Mouse (Mus musculus): ENCODE results near the gene Chrm1. TPM values are rescaled to one million over a fixed set of nuclear protein-coding genes. Genes with fewer than 3 reads are reported as not detected.

Gene Chrm1
- total RNA-seq (2021), result not detected

DNA sequence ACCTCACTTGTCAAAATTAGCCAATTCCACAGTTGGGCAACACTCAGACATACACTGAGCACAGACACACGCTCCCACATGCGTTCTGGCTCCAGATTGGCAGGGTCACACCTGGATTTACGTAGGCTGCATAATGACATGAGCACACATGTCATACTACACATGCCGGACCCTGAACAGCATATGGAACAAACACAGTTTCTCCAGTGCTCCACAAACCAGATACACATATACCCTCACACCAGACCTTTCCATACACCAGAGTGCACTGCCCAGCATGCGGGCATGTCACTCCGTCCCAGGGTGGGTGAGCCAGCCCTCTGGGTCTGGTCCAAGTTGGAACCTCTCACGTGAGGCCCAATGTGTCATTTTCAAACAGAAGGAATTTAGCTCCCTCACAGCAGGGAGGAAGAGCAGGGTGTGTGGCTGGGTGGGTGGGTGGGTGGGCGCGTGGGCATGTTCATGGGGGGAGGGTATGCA, at the start of gene Chrm1:
TSS of gene Chrm1 (plus strand) at position 430 of the 480 bp plus-strand sequence.
- no peak for DNase-seq

DNA sequence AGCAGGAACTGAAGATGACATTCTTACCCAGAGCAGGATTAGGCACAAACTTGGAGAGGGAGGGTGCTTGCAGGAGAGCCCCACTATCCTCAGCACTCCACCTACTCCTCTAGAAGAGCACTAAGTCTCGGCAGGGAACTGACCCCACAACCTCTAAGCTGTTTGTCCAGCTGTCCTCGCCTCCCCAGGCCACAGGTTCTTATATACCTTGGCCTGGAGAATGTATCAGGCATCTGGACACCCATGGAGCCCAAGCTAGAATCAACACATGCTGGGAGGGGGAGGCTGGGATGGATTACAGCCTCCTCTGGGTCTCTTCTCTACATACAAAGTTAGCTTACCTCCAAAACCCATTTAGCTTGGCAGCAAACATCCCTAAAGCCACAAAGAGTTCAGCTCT, 49.2 kb upstream of the Chrm1 start:
- DNase-seq, result no peak

DNA sequence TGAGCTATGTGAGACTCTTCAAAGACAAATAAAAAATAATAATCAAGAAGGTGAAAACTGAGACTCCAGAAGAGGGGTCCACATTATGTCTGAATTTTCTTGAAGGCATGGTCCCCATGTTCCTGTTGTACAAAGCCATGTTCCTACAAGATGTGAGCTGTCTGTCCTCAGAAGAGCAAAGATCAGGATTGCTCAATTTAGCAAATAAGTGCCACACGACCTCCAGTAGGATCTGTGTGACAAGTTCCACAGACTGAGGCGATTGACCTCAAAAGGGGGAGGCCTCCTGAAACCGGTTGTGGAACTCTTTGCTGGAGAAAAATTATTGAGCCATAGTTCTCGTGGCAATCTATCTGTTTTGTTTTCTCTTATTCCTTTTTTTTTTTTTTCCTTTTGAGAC, 47.3 kb upstream of the Chrm1 start:
- no peak for DNase-seq

DNA sequence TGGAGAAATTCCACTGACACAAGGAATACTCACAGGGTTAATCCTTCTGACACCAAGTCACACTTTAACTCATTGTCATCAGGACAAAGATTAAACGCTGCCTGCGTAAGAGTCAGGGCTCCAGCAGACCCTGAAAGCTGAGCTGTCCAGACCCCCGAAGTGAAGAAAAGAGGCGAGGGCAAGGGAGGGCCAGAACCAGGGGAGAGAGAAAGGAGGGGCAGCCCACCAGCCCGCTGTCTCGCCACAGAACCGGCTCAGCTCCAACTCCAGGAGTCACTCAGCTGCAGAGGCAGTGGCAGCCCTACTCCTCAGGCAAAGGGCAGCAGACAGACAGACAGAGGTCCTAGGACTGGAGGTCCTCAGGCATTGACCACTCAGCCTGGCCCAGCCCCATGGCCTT, 45.7 kb upstream of the Chrm1 start, which contains the start of gene Slc22a6:
TSS of gene Slc22a6 (plus strand) at position 136 of the 400 bp plus-strand sequence.
- no peak for DNase-seq

DNA sequence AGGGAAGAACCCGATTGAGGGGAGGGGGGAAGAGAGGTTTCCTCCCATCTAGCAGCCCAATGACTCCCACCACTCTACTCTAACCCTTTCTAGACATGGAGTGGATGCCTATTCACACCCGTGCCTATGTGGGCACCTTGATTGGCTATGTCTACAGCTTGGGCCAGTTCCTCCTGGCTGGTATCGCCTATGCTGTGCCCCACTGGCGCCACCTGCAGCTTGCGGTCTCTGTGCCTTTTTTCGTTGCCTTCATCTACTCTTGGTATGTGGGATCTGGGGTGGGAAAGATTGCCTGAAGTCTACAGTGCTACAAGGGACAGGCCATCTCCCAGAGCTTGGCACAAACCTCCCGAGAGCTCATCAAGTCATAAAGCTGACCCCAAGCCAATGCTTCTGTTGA, 42.5 kb upstream of the Chrm1 start:
- DNase-seq, result no peak

DNA sequence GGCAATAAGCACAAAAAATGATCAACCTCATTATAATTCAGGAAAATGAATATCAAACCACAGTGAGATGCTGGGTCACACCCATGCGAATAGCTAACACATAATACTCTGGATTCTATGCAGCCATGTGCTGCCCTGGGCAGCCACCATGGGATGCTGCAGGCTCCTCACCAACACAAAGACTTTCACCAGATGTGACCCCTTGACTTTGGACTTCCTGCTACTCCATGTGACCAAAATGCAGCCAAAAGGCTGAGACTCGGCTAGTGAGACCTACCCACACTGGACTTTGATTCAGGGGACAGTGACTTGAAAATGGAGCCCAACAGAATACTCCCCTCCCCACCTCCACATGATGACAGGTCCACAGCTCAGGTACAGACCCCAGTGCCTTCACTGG, 33.3 kb upstream of the Chrm1 start:
- no peak for DNase-seq

DNA sequence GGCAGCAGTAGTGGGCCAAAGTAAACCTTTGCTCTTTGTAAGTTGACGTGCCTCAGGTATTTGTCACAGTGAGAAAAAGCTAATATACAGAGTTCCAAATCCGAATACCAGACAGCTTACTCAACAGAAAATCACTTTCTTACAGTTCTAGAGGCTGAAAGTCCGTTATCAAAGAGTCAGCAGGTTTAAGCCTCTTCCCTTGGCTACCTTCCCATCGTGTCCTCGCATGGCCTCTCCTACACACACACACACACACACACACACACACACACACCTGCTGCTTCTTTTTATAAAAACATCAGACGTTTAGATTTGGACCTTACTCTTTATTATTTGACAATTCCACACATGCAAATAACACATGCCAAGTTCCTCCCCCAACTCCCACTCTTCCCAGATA, 32.8 kb upstream of the Chrm1 start:
- peak; percentile 10 for DNase-seq

DNA sequence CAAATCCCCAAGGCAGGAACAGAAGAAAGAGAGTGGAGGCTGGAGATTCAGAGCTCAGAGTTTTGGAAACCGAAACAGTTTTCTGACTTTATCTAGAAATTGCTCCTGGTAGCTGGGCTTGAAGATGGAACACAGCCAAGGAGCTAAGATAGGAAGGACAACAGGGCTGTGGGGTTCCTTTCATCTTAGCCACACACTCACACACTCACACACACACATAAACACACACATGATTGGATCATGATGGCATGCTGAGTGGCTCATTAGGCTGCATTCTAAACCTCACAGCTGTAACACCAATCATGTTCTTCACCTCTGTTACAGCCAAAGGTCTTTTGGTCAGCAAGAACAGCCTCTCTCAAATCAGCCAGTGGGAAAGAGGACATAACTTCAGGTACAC, 31.6 kb upstream of the Chrm1 start:
- DNase-seq, result no peak

DNA sequence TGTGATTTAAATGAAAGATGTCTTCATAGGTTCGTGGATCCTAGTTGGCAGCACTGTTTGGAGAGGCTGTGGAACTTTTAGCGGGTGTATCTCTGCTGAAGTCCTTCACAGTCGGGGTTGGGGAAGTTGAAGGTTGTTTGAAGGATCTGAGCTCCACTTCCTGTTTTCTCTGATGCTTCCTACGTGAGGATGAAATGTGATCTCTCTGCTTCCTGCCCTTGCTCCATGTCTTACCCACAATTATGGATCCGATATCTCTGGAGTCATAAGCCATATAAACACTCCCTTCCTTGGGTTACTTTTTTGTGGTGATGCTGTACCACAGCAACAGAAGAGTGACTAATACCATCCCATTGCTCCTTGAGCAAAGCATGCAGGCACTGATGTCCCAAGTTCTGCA, 21.5 kb upstream of the Chrm1 start:
- no peak for DNase-seq

DNA sequence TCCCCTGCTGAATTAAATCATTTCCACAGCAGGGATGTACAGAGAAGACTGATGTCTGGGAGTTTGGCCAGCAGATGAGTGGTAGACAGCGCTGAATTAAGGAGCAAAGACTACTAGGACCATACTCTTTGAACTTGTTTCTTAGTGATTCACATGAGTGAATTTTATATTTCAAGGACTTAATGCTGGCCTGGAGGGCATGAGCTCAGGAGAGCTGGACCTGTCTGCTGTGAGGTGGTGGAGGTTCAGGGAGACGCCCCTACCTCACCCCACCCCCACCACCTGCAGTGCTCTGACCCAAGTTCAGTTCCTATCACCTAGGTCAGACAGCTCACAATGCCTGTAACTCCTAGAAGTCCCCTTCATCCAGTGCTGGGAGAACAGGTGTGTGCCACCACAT, 17.2 kb upstream of the Chrm1 start:
- no peak for DNase-seq

DNA sequence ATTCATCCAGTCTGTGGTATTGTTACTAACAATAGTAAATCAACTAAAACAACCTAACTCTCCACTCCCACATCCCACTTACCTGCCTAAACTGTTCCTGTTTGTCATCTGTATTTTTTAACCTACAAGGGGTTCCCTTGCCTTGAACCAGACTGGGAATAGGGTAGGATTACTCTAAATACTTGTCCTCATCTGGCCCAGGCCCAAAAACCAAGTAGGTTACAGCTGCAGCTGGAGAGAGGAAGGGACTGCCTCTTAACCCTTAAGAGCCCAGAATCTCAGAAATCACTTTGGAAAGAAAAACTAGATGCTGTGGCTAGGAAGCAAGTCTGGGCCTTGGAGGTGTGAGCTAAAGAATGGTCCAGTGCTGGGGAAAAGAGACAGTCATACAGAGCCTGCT, 7.8 kb upstream of the Chrm1 start:
- no peak for DNase-seq

DNA sequence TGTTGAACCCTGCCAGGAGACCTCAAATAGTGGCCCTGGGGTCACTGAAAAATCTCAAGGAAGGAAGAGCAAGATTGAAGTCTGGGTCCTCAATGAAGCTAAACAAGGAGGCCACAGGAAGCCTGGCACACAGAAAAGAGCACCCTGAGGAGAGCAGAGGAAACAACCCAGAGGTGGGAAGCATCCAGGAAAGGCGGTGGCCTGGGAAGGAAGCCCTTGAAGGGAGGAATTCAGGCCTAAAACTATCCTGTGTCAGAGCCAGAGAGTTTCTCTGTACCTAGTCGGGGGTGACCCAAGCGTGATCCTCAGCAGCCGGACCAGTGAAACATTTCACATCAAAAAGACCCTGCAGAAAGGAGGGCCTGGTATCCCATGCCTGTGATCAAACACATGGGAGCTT, 7.2 kb upstream of the Chrm1 start:
- peak; percentile 23 for DNase-seq

DNA sequence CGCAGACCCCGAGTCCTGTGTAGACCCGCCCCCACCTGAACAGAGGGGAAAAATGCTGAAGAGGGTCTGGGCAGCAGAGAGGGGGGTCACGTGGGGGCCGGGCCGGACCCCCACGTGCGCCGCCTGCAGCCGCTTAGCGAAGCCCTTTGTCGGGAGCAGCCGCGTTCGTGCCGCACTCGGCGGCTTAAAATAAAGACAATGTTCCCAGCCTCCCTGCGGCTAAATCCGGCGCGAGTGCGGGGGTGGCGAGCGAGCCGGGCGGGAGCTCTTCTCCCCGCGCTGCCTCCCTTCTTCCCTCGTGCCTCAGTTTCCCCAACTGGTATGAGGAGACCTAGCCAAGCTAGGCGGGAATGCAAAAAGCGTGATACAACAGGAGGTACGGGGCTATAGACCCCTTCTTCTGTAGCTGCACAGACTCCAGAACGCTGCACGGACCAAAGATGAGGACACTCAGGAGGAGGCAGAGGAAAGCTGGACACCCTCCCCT, 1.7 kb upstream of the Chrm1 start:
- DNase-seq, result peak; percentile 30

DNA sequence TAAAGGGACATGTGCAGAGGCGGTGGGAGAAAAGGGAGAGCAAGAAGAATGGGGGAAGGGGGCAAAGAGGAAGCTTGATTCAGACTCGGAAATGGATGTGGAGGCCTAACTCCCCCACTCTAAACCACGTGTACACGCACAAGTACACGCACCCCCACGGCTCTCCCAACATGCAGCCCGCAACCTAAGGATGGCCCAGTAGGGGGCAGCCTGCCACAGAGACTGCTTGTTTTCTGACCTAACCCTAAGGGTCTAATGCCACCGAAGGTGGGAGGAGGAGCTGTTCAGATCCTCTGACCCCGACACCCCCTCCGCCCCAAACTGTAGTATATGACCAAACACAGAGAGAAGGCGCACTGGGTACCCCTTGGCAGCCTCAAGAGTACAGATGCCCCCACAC, 1.3 kb upstream of the Chrm1 start:
- DNase-seq, result peak; percentile 69

DNA sequence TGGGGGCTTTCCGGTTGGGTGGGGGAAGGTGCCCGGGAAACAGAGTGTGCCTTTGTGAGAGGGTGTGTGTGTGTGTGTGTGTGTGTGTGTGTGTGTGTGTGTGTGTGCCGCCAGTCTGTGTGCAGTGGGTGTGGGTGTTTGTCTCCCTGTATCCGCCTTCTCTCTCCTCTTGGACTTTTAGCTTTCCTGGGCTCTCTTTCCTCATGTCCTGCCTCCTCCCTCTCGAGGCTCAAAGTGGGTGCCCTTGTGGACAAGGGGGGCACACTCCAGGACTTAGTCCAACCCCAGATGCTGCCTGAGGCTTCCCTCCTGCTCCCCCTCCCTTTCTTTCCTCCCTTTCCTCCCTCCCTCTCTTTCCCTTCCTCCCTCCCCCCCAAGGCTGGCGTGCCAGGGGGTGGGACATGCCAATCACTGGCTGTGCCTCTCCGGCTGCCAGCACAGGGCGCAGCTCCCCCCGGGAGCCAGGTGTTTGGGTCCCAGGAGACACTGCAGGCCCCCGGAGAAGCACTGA, 377 bp downstream of the Chrm1 start:
- no peak for DNase-seq

DNA sequence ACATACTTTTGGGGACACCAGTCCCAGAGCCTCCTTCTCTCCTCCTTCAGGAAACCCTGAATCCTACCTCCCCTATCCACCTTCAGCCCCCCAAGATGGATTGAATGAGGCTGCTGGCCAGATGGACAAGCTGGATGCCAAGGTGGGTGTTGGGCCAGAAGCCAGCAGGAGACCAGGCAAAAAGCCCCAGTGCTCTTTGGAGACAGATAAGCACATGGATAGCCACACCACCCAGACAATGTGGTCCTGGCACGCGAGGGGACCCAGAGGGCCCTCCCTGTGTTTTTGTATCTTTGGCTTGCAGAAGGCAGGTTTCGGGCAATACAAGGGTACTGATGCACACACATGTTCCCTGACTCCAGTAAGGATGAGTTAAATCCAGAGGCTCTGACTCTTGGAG, 1.3 kb downstream of the Chrm1 start:
- no peak for DNase-seq

DNA sequence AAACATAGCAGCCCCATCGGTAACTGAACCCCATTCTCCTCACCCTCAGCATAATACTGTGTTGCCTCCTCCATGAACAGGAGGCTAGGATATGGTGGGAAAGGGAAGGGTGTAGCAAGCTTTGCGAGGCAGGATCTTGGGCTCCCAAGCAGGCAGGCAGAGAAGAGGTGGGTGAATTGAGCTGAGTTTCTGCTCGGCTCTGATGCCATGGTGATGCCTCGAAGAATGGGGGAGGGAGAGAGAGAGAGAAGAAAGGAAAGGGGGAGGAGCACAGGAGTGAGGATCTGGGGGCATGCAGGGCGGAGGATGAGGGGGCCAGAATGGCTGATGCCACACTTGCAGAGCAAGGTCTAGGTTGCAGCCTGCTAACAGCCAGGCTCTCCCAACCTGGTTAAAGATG, 2.2 kb downstream of the Chrm1 start:
- DNase-seq, result no peak

DNA sequence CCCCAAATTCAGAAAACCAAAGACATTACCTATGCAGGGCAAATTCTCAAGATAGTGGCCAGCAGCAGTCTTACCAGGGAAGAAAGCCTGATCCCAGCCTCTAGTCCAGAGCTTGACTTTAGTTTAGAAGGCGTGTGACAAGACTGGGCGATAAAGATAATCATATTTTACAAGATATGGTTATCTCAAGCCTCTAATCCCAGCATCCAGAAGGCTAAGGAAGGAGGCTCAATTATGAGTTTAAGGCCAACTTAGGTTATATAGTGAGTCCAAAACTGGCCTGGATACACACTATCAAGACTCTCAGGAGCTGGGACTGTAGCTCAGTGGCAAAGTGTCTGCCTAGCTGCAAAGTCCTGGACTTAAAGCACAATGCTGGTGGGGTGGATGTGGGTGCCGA, 9.3 kb downstream of the Chrm1 start:
- no peak for DNase-seq

DNA sequence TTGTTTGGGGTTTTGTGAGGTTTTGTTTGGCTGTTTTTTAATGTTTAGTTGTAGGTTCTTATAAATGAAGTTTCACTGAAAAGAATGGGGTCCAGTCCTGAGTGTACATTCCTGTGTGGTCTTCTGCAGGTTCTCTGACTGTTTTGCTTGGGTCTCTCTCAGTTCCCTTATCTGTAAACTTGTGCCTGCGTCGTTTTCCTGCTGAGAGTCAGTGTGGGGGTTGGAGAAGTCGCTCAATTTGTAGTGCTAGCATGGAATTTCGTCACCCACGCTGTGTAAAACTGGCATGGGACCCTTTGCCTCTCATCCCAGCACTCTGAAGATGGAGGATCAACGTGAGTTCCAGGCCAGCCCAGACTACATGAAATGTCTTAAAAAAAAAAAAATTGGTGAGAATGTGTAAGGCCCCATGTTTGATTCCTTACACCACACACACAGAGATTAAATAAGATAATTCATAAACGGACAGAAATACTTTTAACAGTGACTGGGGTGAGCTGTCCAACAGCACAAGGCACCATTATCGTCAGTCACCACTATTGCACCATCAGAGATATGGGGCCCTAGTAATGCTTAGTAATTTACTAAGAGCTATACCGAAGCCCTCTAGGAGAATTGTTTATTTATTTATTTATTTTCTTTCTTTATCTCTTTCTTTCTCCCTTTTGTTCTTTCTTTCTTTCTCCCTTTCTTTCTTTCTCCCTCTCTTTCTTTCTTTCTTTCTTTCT, 9.9 kb downstream of the Chrm1 start:
- DNase-seq, result no peak

DNA sequence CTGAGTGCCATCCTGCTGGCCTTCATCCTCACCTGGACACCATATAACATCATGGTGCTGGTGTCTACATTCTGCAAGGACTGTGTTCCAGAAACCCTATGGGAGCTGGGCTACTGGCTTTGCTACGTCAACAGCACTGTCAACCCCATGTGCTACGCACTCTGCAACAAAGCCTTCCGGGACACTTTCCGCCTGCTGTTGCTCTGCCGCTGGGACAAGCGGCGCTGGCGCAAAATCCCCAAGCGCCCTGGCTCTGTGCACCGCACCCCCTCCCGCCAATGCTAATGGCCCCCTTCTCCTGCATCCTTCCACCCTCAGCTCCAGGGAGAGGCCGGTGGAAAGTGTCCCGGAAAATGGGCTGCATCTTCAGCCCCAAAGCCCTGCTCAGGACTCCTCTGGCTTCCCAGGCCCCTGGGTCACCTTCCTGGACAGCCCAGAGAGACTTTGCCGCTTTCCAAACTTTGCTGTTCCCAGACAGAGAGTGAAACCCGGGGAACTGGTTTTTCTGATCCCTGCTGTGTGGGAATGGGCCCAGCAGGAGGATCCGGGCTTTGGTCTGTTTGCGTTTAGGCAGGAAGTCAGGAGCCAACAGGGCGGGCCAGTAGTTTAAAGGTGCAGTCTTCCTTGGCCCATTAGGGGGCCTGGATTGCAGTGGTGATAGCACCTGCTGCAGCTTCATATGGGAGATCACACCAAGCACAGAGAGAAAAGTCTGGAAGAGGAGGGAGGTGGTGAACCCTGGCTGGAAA, 15.6 kb downstream of the Chrm1 start:
- no peak for DNase-seq

DNA sequence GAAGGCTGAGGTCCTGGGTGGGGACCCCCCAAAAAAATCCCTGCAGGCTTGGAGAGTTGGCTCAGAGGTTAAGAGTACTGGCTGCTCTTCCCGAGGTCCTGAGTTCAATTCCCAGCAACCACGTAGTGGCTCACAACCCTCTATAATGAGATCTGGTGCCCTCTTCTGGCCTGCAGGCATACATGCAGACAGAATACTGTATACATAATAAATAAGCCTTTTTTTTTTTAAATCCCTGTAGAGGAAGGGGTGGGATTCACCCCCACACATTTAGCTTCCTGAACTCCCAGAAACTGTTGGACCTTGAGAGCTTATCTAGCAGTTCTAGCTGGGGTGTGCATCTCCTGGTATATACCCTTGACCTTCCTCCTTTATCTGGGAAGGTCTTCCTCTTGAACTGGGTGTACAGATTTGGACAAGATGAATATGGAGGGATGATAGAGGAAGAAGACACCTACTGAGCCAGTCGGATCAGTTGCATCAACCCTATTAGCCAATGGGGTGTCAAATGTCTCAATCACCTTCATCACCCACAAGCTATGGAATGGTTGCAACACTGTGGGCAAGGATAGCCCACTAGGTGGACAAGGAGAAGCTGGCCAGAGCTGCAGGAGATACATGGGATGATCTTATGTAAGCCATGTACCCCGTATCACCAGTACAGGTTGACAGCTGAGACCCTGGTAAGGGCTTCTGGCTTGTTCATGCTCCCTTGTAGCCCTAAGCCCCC, 18.2 kb downstream of the Chrm1 start:
- no peak for DNase-seq

DNA sequence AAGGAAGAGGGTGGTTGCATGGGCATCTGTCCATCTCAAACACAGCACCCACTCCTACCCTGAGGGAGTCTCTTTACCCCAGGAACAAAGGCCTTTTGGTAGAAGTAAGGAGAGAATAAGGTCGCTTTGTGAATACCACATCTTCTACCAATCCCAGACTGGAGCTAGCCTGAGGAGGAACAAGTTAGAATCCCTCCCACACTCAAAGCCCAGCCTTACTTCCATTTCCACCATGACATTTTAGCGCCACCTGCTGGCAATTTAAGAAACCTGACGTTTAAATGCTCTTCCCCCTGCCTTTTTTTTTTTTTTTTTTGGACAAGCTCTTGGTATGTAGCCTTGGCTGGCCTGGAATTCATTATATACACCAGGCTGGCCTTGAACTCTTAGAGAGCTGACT, 19.4 kb downstream of the Chrm1 start:
- peak; percentile 85 for DNase-seq

DNA sequence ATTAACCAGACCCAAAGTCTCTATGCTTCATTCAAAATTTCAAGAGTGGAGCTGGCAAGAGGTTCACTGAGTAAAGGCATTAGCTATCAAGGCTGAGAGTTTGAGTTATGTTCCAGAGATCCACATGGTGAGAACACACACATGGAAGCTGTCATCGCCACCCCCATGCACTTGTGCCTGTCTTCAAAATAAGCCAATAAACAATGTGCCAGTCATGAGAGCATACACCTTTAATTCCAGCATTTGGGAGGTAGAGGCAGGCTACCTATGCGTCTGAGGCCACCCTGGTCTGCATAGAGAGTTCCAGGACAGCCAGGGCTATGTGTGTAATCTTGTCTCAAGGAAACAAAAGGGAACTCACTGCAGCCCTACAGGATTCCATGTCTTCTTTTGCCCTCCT, 20.0 kb downstream of the Chrm1 start:
- DNase-seq, result no peak

Measured in heart, postnatal 4 days (tissue).